Mouse (Mus musculus): ENCODE measurements around the gene Gm20830. TPM values are rescaled to one million over a fixed set of nuclear protein-coding genes. Genes with fewer than 3 reads are reported as not detected.
"Not testable (repeated sequence)": the region's sequence is repeated elsewhere in the genome, so short reads cannot be mapped to it uniquely, and the experiment has no call there.

The Gm20830 gene
- polyA plus RNA-seq (2015; fragmentation: Nextera tagmentation; extraction: Ambion mirVana) = not detected in 2 replicates

DNA sequence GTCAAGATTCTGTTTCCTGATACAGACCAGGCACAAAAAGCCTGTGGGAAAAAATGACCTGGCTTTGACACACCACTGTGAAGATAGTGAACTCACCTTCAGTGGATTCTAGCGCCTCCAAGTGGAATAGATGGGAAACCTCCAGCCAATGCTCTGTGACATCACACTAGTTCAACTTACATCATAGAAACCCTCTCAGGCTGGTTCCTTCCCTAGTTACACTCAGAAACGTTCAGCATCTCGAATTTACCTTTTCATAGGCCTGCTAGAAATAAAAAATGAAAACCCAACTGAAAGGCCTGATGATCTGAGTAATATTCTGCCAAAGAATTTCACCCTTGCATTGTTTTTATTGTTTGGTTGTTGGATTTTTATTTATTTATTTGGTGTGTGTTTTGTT, at the start of gene Gm20830:
Gene Gm20830, minus strand, starts transcription at position 101 of the 400 bp plus-strand sequence.
- H3K27ac ChIP-seq; H3K4me3 ChIP-seq (replicated peaks); H3K4me1 ChIP-seq; H3K4me2 ChIP-seq; H3K36me3 ChIP-seq; H3K9me3 ChIP-seq; H3K9ac ChIP-seq; ATAC-seq (ENCODE audit: insufficient read depth, low FRiP score, low read depth); H3K27me3 ChIP-seq (replicated peaks): not testable (repeated sequence)
- WGBS = 26% methylated on average over 3 of the region's 3 CpGs

Other genes with a start within 250 kb of the Gm20830 start
- not detected in 2 replicates for gene Gm21719, start 235.4 kb downstream of the Gm20830 start, polyA plus RNA-seq (2015; fragmentation: Nextera tagmentation; extraction: Ambion mirVana)

All from stomach, embryonic 15.5 days (tissue).